Mouse (Mus musculus) liver, embryonic 15.5 days (tissue): Measurements from ENCODE around the gene Dusp12. TPM values are rescaled to one million over a fixed set of nuclear protein-coding genes. Genes with fewer than 3 reads are reported as not detected.

ENCODE experiments used
- ATAC-seq: fragments of 200-750 bp; cut with Nextera tagmentation; 2 replicates; pipeline ENCODE4 v1.8.0; 2017; ENCODE audit warnings: moderate number of reproducible peaks, mild to moderate bottlenecking, moderate library complexity; ENCODE audit not compliant: insufficient read depth
- H3K27ac ChIP-seq: fragments of 300-500 bp; sonication (generic); replicated peaks from 2 replicates; pipeline ENCODE4 v1.5.1; 2015; ENCODE audit warnings: mild to moderate bottlenecking, inconsistent platforms
- H3K27me3 ChIP-seq: fragments of 300-500 bp; sonication (generic); 2 replicates; pipeline ENCODE4 v1.6.1; 2015; ENCODE audit warnings: mild to moderate bottlenecking, inconsistent platforms
- H3K36me3 ChIP-seq: fragments of 300-500 bp; sonication (generic); replicated peaks from 2 replicates; pipeline ENCODE4 v1.6.1; 2015; ENCODE audit warnings: moderate library complexity, mild to moderate bottlenecking, inconsistent platforms
- H3K4me1 ChIP-seq: fragments of 300-500 bp; sonication (generic); replicated peaks from 2 replicates; pipeline ENCODE4 v1.6.1; 2015; ENCODE audit warnings: inconsistent platforms
- H3K4me2 ChIP-seq: fragments of 300-500 bp; sonication (generic); 2 replicates; pipeline ENCODE4 v1.6.1; 2015; ENCODE audit warnings: moderate library complexity, mild to moderate bottlenecking, inconsistent platforms
- H3K4me3 ChIP-seq: fragments of 300-500 bp; sonication (generic); replicated peaks from 2 replicates; pipeline ENCODE4 v1.5.1; 2015; ENCODE audit warnings: mild to moderate bottlenecking, inconsistent platforms
- H3K9ac ChIP-seq: fragments of 300-500 bp; sonication (generic); 2 replicates; pipeline ENCODE4 v1.6.1; 2015; ENCODE audit warnings: moderate library complexity, mild to moderate bottlenecking, inconsistent platforms
- H3K9me3 ChIP-seq: fragments of 300-500 bp; sonication (generic); replicated peaks from 2 replicates; pipeline ENCODE4 v1.6.1; 2016; ENCODE audit warnings: inconsistent platforms
- WGBS: fragments of 180-500 bp; shearing (Covaris S2); methylation state at CpG from one replicate; pipeline ENCODE4 v1.1.7; 2015; ENCODE audit warnings: mixed read lengths; ENCODE audit not compliant: insufficient replicate concordance; 5-methylcytosine and 5-hydroxymethylcytosine counted together
- polyA plus RNA-seq: library from polyadenylated mRNA; unstranded; fragments of >200 nt; fragmentation: Nextera tagmentation; extraction: Ambion mirVana; gene quantifications from 2 replicates; pipeline ENCODE4 v1.2.1, GENCODE M21; 2015

Gene Dusp12
- polyA plus RNA-seq, 1 experiment from 2014 or later = 20.5 TPM

GRCm38 (mm10) chr1:170896651-170897281 is 11.4 kb upstream of the Dusp12 start:
- H3K9me3 ChIP-seq = no peaks in the 10 kb centered on the region
- no peak for ATAC-seq
- no peak overlapping the region for H3K4me3 ChIP-seq
- H3K36me3 ChIP-seq = no peaks in the 10 kb centered on the region
- no peak overlapping the region for H3K27ac ChIP-seq
- peaks cover 6% of the 10 kb centered on the region for H3K4me1 ChIP-seq
- no peak overlapping the region for H3K9ac ChIP-seq
- no peak overlapping the region for H3K4me2 ChIP-seq
- peaks cover 13% of the 10 kb centered on the region for H3K27me3 ChIP-seq
- WGBS = 29% methylated on average over 5 of the region's 5 CpGs

GRCm38 (mm10) chr1:170894603-170895602 is 9.6 kb upstream of the Dusp12 start:
- H3K9me3 ChIP-seq = no peaks in the 10 kb centered on the region
- no peak overlapping the region for H3K27ac ChIP-seq
- no peak overlapping the region for H3K4me2 ChIP-seq
- H3K4me1 ChIP-seq = no peaks in the 10 kb centered on the region
- H3K27me3 ChIP-seq = peaks cover 12% of the 10 kb centered on the region
- H3K36me3 ChIP-seq = no peaks in the 10 kb centered on the region
- no peak overlapping the region for H3K4me3 ChIP-seq
- H3K9ac ChIP-seq = no peak overlapping the region
- ATAC-seq = no peak
- 50% methylated on average over 9 of the region's 9 CpGs for WGBS

- no peaks in the 10 kb centered on the region; the same call in 1 of the 2 replicates for H3K27me3 ChIP-seq
- H3K4me2 ChIP-seq = no peak overlapping the region
- no peak for ATAC-seq
- no peaks in the 10 kb centered on the region for H3K4me1 ChIP-seq
- H3K9me3 ChIP-seq = no peaks in the 10 kb centered on the region
- H3K4me3 ChIP-seq = no peak overlapping the region
- WGBS = 45% methylated on average over 1 of the region's 1 CpGs
- H3K9ac ChIP-seq = no peak overlapping the region
- no peaks in the 10 kb centered on the region for H3K36me3 ChIP-seq
- H3K27ac ChIP-seq = no peak overlapping the region
Measured at GRCm38 (mm10) chr1:170892279-170892678, 6.9 kb upstream of the Dusp12 start.

GRCm38 (mm10) chr1:170891646-170892045 is 6.3 kb upstream of the Dusp12 start:
- Histone ChIP-seq H3K4me1 (no peaks in the 10 kb centered on the region), H3K27me3 (no peaks in the 10 kb centered on the region; the same call in 1 of the 2 replicates), H3K4me3 (no peak overlapping the region), H3K36me3 (no peaks in the 10 kb centered on the region), H3K9me3 (no peaks in the 10 kb centered on the region), H3K9ac (no peak overlapping the region), H3K27ac (no peak overlapping the region), H3K4me2 (no peak overlapping the region)
- no peak for ATAC-seq
- WGBS = 60% methylated on average over 2 of the region's 2 CpGs

GRCm38 (mm10) chr1:170889310-170889709 is 4.0 kb upstream of the Dusp12 start:
- no peak for ATAC-seq
- Histone ChIP-seq H3K4me2 (no peak overlapping the region), H3K9me3 (no peaks in the 10 kb centered on the region), H3K36me3 (no peaks in the 10 kb centered on the region), H3K27ac (no peak overlapping the region), H3K9ac (no peak overlapping the region), H3K4me3 (no peak overlapping the region), H3K27me3 (no peaks in the 10 kb centered on the region), H3K4me1 (peaks cover 20% of the 10 kb centered on the region)
- 73% methylated on average over 4 of the region's 4 CpGs for WGBS

GRCm38 (mm10) chr1:170886044-170886458 is 711 bp upstream of the Dusp12 start:
- Histone ChIP-seq H3K4me1 (peaks cover 29% of the 10 kb centered on the region), H3K36me3 (no peaks in the 10 kb centered on the region), H3K27me3 (no peaks in the 10 kb centered on the region), H3K4me2 (peak overlapping the region; percentile 87), H3K9me3 (no peaks in the 10 kb centered on the region), H3K27ac (no peak overlapping the region), H3K9ac (no peak overlapping the region), H3K4me3 (no peak overlapping the region)
- WGBS = 12% methylated on average over 6 of the region's 6 CpGs
- ATAC-seq = no peak

GRCm38 (mm10) chr1:170884390-170884789 is 950 bp downstream of the Dusp12 start:
- WGBS = 17% methylated on average over 8 of the region's 8 CpGs
- H3K4me1 ChIP-seq = peaks cover 29% of the 10 kb centered on the region
- H3K9ac ChIP-seq = peak overlapping the region; percentile 58
- peak overlapping the region; percentile 64; the same call in 1 of the 2 replicates for H3K27ac ChIP-seq
- peak overlapping the region; percentile 87 for H3K4me2 ChIP-seq
- H3K9me3 ChIP-seq = no peaks in the 10 kb centered on the region
- ATAC-seq = no peak
- peak overlapping the region; percentile 71 for H3K4me3 ChIP-seq
- H3K27me3 ChIP-seq = no peaks in the 10 kb centered on the region
- H3K36me3 ChIP-seq = peaks cover 11% of the 10 kb centered on the region

GRCm38 (mm10) chr1:170882915-170883485 is 2.3 kb downstream of the Dusp12 start:
- Histone ChIP-seq H3K27me3 (no peaks in the 10 kb centered on the region), H3K4me1 (peaks cover 29% of the 10 kb centered on the region), H3K4me3 (no peak overlapping the region), H3K9ac (no peak overlapping the region), H3K4me2 (peak overlapping the region; percentile 87), H3K27ac (peak overlapping the region; percentile 58), H3K36me3 (peaks cover 20% of the 10 kb centered on the region), H3K9me3 (no peaks in the 10 kb centered on the region)
- peak; percentile 27; the same call in 1 of the 2 replicates for ATAC-seq
- 63% methylated on average over 5 of the region's 5 CpGs for WGBS

GRCm38 (mm10) chr1:170876906-170877305 is 8.4 kb downstream of the Dusp12 start:
- Histone ChIP-seq H3K27ac (no peak overlapping the region), H3K4me3 (no peak overlapping the region), H3K9me3 (no peaks in the 10 kb centered on the region), H3K36me3 (peaks cover 36% of the 10 kb centered on the region), H3K27me3 (no peaks in the 10 kb centered on the region), H3K4me2 (no peak overlapping the region), H3K9ac (no peak overlapping the region), H3K4me1 (peaks cover 8% of the 10 kb centered on the region; the same call in 1 of the 2 replicates)
- 83% methylated on average over 5 of the region's 5 CpGs for WGBS
- no peak for ATAC-seq

- WGBS = 67% methylated on average over 3 of the region's 3 CpGs
- no peak overlapping the region for H3K4me2 ChIP-seq
- H3K36me3 ChIP-seq = peaks cover 34% of the 10 kb centered on the region
- H3K9ac ChIP-seq = no peak overlapping the region
- ATAC-seq = no peak
- H3K4me1 ChIP-seq = peaks cover 8% of the 10 kb centered on the region; the same call in 1 of the 2 replicates
- no peak overlapping the region for H3K4me3 ChIP-seq
- H3K27me3 ChIP-seq = no peaks in the 10 kb centered on the region
- H3K27ac ChIP-seq = no peak overlapping the region
- H3K9me3 ChIP-seq = no peaks in the 10 kb centered on the region
Measured at GRCm38 (mm10) chr1:170875676-170876075, 9.7 kb downstream of the Dusp12 start.

- H3K4me1 ChIP-seq = peaks cover 14% of the 10 kb centered on the region
- H3K9ac ChIP-seq = no peak overlapping the region
- no peaks in the 10 kb centered on the region for H3K27me3 ChIP-seq
- WGBS = 83% methylated on average over 2 of the region's 2 CpGs
- no peak for ATAC-seq
- H3K9me3 ChIP-seq = no peaks in the 10 kb centered on the region
- no peak overlapping the region for H3K4me2 ChIP-seq
- H3K36me3 ChIP-seq = 0 out of 2 replicates have a peak, but pooled peaks cover 16% of the 10 kb centered on the region
- no peak overlapping the region for H3K4me3 ChIP-seq
- H3K27ac ChIP-seq = no peak overlapping the region
Measured at GRCm38 (mm10) chr1:170871961-170872360, 13.4 kb downstream of the Dusp12 start.
